Mouse (Mus musculus) liver, postnatal 0 days (tissue): ENCODE results near the gene Ppargc1a. TPM values are rescaled to one million over a fixed set of nuclear protein-coding genes. Genes with fewer than 3 reads are reported as not detected.

Experiments used
- ATAC-seq: fragments of 200-750 bp; cut with Nextera tagmentation; 2 replicates; pipeline ENCODE4 v1.8.0; 2017; ENCODE audit warnings: mild to moderate bottlenecking, moderate library complexity
- DNase-seq: peaks from one replicate; pipeline ENCODE4 v3.0.0-alpha.2; 2016
- H3K27ac ChIP-seq: fragments of 300-500 bp; sonication (generic); 2 replicates; pipeline ENCODE4 v1.5.1; 2014; ENCODE audit warnings: antibody characterized with exemption, moderate library complexity, mild to moderate bottlenecking, low read depth
- H3K27me3 ChIP-seq: fragments of 300-500 bp; sonication (generic); 2 replicates; pipeline ENCODE4 v1.6.1; 2014; ENCODE audit warnings: low read length, control low read depth, mixed read lengths; ENCODE audit not compliant: insufficient read depth
- H3K36me3 ChIP-seq: fragments of 300-500 bp; sonication (generic); replicated peaks from 2 replicates; pipeline ENCODE4 v1.6.1; 2014; ENCODE audit warnings: mild to moderate bottlenecking, control low read depth, low read length, moderate library complexity, mixed read lengths; ENCODE audit not compliant: insufficient read depth
- H3K4me1 ChIP-seq: fragments of 300-500 bp; sonication (generic); 2 replicates; pipeline ENCODE4 v1.6.1; 2014; ENCODE audit warnings: antibody characterized with exemption, mild to moderate bottlenecking, control low read depth; ENCODE audit not compliant: insufficient read depth
- H3K4me2 ChIP-seq: fragments of 300-500 bp; sonication (generic); 2 replicates; pipeline ENCODE4 v1.6.1; 2014; ENCODE audit warnings: low read depth, mild to moderate bottlenecking, low read length, moderate library complexity, mixed read lengths
- H3K4me3 ChIP-seq: fragments of 300-500 bp; sonication (generic); 2 replicates; pipeline ENCODE4 v1.5.1; 2014; ENCODE audit warnings: low read depth, low read length
- H3K9ac ChIP-seq: fragments of 300-500 bp; sonication (generic); replicated peaks from 2 replicates; pipeline ENCODE4 v1.6.1; 2014; ENCODE audit warnings: mild to moderate bottlenecking, moderate library complexity
- H3K9me3 ChIP-seq: fragments of 300-500 bp; sonication (generic); 2 replicates; pipeline ENCODE4 v1.6.1; 2016; ENCODE audit warnings: mild to moderate bottlenecking, control low read depth, low read length, mixed read lengths
- CTCF ChIP-seq: sonication (generic); IDR thresholded peaks from 2 replicates; pipeline ENCODE4 v1.5.1; 2016; ENCODE audit warnings: antibody characterized with exemption, low read depth
- EP300 ChIP-seq: IDR thresholded peaks from 2 replicates; pipeline ENCODE4 v1.6.1; 2016; ENCODE audit warnings: antibody characterized with exemption, low read depth, mild to moderate bottlenecking
- WGBS: fragments of 180-500 bp; shearing (Covaris S2); extraction: QIAGEN DNeasy Blood & Tissue Kit; methylation state at CpG from one replicate; pipeline ENCODE4 v1.1.7; 2014; ENCODE audit not compliant: insufficient replicate concordance; 5-methylcytosine and 5-hydroxymethylcytosine counted together
- polyA plus RNA-seq: library from polyadenylated mRNA; unstranded; fragments of >200 nt; fragmentation: Nextera tagmentation; extraction: Ambion mirVana; gene quantifications from 2 replicates; pipeline ENCODE4 v1.2.1, GENCODE M21; 2015

Gene Ppargc1a
- polyA plus RNA-seq, 1 experiment from 2014 or later, result 7.1 TPM

- DNase-seq (no peak), ATAC-seq (no peak)
- Histone ChIP-seq H3K4me3 (no peak overlapping the region), H3K9ac (no peak overlapping the region), H3K4me1 (no peaks in the 10 kb centered on the region), H3K27me3 (no peaks in the 10 kb centered on the region), H3K27ac (no peak overlapping the region), H3K4me2 (no peak overlapping the region), H3K36me3 (peaks cover 4% of the 10 kb centered on the region; the same call in 1 of the 2 replicates), H3K9me3 (no peaks in the 10 kb centered on the region)
- TF ChIP-seq EP300, result no peak
- TF ChIP-seq CTCF, result no peak
- 64% methylated on average over 6 of the region's 6 CpGs for WGBS
These were observed 72.1 kb downstream of the Ppargc1a start for GRCm38 (mm10) chr5:51495446-51495845.

GRCm38 (mm10) chr5:51494358-51494876 is 73.1 kb downstream of the Ppargc1a start:
- Histone ChIP-seq H3K27ac (no peak overlapping the region), H3K4me3 (no peak overlapping the region), H3K4me2 (no peak overlapping the region), H3K36me3 (peaks cover 4% of the 10 kb centered on the region; the same call in 1 of the 2 replicates), H3K27me3 (no peaks in the 10 kb centered on the region), H3K9ac (no peak overlapping the region), H3K9me3 (no peaks in the 10 kb centered on the region), H3K4me1 (no peaks in the 10 kb centered on the region)
- TF ChIP-seq EP300, result no peak
- peak; percentile 13; the same call in 1 of the 2 replicates for TF ChIP-seq CTCF
- WGBS, result 34% methylated on average over 15 of the region's 15 CpGs
- DNase-seq, result peak; percentile 19
- peak; percentile 33; the same call in 1 of the 2 replicates for ATAC-seq

GRCm38 (mm10) chr5:51483768-51484167 is 83.8 kb downstream of the Ppargc1a start:
- WGBS, result 33% methylated on average over 1 of the region's 1 CpGs
- TF ChIP-seq EP300 (no peak), CTCF (no peak)
- no peak overlapping the region for H3K4me2 ChIP-seq
- DNase-seq (peak; percentile 23), ATAC-seq (no peak)
- H3K9me3 ChIP-seq, result no peaks in the 10 kb centered on the region
- no peak overlapping the region for H3K4me3 ChIP-seq
- H3K27ac ChIP-seq, result no peak overlapping the region
- 0 out of 2 replicates have a peak, but pooled peaks cover 6% of the 10 kb centered on the region for H3K36me3 ChIP-seq
- H3K27me3 ChIP-seq, result no peaks in the 10 kb centered on the region
- H3K9ac ChIP-seq, result no peak overlapping the region
- H3K4me1 ChIP-seq, result no peaks in the 10 kb centered on the region

GRCm38 (mm10) chr5:51479859-51480258 is 87.7 kb downstream of the Ppargc1a start:
- TF ChIP-seq EP300 (no peak), CTCF (no peak)

GRCm38 (mm10) chr5:51479456-51479855 is 88.1 kb downstream of the Ppargc1a start:
- H3K4me3 ChIP-seq, result no peak overlapping the region
- no peaks in the 10 kb centered on the region for H3K9me3 ChIP-seq
- WGBS, result 64% methylated on average over 2 of the region's 2 CpGs
- DNase-seq (no peak), ATAC-seq (peak; percentile 52)
- H3K4me1 ChIP-seq, result no peaks in the 10 kb centered on the region
- no peaks in the 10 kb centered on the region for H3K27me3 ChIP-seq
- peak overlapping the region; percentile 17; the same call in 1 of the 2 replicates for H3K27ac ChIP-seq
- H3K36me3 ChIP-seq, result 0 out of 2 replicates have a peak, but pooled peaks cover 2% of the 10 kb centered on the region
- TF ChIP-seq EP300, result no peak
- TF ChIP-seq CTCF, result no peak
- H3K9ac ChIP-seq, result no peak overlapping the region
- H3K4me2 ChIP-seq, result no peak overlapping the region

More at GRCm38 (mm10) chr5:51479859-51480258, 87.7 kb downstream of the Ppargc1a start:
- H3K36me3 ChIP-seq, result 0 out of 2 replicates have a peak, but pooled peaks cover 2% of the 10 kb centered on the region
- H3K27ac ChIP-seq, result no peak overlapping the region
- no peak overlapping the region for H3K4me2 ChIP-seq
- H3K27me3 ChIP-seq, result no peaks in the 10 kb centered on the region
- ATAC-seq (no peak), DNase-seq (no peak)
- H3K9ac ChIP-seq, result no peak overlapping the region
- no peaks in the 10 kb centered on the region for H3K9me3 ChIP-seq
- no peaks in the 10 kb centered on the region for H3K4me1 ChIP-seq
- H3K4me3 ChIP-seq, result no peak overlapping the region

GRCm38 (mm10) chr5:51478319-51478994 is 89.1 kb downstream of the Ppargc1a start:
- H3K9me3 ChIP-seq, result no peaks in the 10 kb centered on the region
- no peak for TF ChIP-seq CTCF
- TF ChIP-seq EP300, result no peak
- H3K9ac ChIP-seq, result no peak overlapping the region
- peak overlapping the region; percentile 17 for H3K27ac ChIP-seq
- DNase-seq, result no peak
- peaks cover 4% of the 10 kb centered on the region; the same call in 1 of the 2 replicates for H3K36me3 ChIP-seq
- 46% methylated on average over 7 of the region's 7 CpGs for WGBS
- ATAC-seq, result peak; percentile 61
- H3K4me2 ChIP-seq, result no peak overlapping the region
- H3K4me3 ChIP-seq, result no peak overlapping the region
- H3K27me3 ChIP-seq, result no peaks in the 10 kb centered on the region
- H3K4me1 ChIP-seq, result no peaks in the 10 kb centered on the region
